Mouse (Mus musculus) G1E (cell line): Measurements from ENCODE around the gene Krtcap3.

ENCODE experiments used
- CTCF ChIP-seq: IDR thresholded peaks from 2 replicates; pipeline ENCODE4 v1.5.1; 2012; ENCODE audit warnings: low read depth, low read length, inconsistent platforms, mixed read lengths
- GATA1 ChIP-seq: IDR thresholded peaks from 2 replicates; pipeline ENCODE4 v1.6.1; 2012; ENCODE audit warnings: borderline replicate concordance, low read length, inconsistent platforms, mixed read lengths
- POLR2AphosphoS5 ChIP-seq: IDR thresholded peaks from 2 replicates; pipeline ENCODE4 v1.6.1; 2012; ENCODE audit warnings: low read depth, low read length, inconsistent platforms; ENCODE audit not compliant: insufficient replicate concordance
- TAL1 ChIP-seq: conservative IDR thresholded peaks from 2 replicates; pipeline ENCODE4 v1.6.1; 2012; ENCODE audit warnings: low read depth, low read length, inconsistent platforms, mixed read lengths

DNA sequence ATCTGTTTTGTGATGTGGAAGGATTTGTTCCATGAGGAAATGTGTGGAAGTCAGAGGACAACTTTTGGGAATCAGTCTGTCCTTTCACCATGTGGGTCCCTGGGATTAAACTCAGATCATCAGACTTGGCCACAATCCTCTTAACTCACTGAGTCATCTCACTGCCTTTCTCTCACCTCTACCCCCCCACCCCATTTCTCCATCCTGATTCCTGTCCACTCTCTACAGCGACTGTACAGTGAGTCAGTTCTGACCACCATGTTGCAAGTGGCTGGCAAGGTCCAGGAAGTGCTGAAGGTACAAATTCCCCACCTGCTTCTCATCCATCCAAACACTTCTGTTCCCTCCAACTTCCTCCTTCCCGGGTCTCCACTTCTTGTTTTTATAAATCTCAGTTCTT lies 47.0 kb downstream of the Krtcap3 start:
- no peak for TF ChIP-seq CTCF
- TF ChIP-seq POLR2AphosphoS5: no peak
- TF ChIP-seq TAL1: no peak
- TF ChIP-seq GATA1: no peak
